Mouse (Mus musculus) kidney, adult 18-20 months (tissue): ENCODE data around the gene Gfm2.

Experiments used
- DNase-seq: peaks from one replicate; pipeline ENCODE4 v3.0.0; 2021

Gene Gfm2

DNA sequence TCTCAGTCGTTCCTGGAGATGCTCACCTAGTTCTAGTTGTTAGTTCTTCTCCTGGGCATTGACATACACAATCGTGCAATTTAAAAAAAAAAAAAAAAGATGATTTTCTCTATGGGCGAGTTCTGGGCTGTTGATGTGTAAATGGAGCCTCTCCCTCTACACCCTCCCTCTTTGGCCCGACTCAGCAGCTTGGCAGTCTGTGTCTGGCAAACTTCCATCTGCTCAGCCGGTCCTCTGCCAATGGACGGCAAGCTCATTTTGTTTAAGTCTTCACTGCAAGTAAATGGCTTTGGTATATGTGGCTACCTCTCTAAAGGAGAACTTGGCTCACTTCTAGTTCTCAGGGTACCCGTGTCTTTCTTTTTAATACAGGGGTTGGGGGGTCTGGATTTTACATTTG, 55.7 kb downstream of the Gfm2 start:
- DNase-seq, result peak; percentile 73

DNA sequence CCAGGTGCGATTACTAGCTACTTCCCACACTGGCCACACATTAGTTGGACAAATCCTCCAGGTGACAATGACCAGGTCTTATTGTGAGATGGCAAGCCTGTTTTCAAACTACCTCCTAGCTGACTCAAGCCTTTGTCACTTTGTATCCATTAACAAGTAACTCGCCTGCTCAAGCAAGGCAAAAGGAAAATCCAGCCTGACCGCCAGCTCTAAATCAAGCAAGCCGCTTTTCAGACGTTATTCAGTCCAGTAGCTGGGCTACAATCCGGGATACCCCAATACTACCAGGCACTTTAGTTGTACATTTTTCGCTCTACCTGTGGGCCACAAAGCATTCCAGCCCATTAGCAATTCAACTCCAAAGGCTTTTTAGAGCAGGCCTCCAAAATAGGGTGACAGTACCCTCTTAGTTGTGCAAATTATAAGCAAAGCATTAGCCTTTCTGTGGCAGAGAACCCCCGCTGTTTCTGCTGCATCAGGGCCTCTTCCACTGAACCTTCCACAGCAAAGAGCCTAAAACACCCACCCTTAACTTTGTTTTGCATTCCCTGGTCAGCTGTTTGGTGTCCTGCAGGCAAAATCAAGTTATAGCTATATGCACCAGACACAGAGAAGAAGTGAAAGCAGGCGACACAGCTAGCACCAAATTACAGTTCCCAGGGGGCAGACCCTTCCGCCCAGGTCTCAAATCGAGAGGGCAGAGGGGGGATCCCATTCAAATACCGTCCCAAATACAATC, 58.6 kb downstream of the Gfm2 start:
- no peak for DNase-seq

DNA sequence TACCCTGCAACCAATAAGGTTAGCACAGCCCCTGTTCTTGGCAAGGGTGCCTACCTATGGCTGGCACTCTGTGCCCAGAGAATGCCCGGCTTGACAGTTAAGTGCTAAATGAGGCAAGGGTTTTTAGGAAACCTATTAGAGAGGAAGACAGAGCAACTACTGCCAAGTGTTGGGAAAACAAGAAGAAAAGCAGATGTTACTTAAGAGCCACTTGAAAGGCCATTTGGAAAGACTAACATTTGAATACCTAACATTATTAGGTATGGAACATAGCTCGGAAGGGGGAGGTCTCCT, 59.1 kb downstream of the Gfm2 start:
- DNase-seq, result no peak

DNA sequence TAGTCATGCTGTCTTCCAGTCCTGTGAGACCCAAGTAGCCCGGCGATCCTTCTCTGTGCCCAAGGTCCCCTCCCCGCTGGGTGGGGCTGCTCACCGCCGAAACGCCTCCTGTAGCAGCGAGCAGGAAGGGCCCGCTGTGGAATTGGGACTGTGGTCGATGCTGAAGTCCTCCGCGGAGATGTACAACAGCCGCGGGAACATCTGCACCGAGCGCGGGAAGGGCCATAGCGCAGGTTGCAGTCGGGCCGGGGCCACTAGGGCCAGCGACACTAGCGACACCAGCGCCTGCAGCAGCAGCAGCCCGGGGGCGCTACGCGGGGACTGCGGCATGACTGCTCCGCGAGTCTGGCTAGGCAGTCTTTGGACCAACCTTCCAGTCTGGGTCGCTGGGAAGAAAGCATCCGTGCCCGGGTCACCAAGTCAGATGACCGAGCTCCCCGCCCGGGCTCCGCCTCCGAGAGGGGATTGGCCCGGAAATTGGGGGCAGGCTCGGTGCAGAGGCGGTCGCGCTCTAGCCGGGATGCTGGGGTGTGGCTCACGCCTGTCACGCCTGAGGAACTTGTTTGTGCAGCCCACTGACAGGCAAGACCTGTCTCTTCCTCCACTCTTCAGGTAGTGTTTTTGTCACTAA, 60.3 kb downstream of the Gfm2 start, which contains the start of gene Hexb:
Gene Hexb, minus strand, starts transcription at position 426 of the 631 bp plus-strand sequence.
- DNase-seq, result peak; percentile 95

- no peak for DNase-seq
These were observed 61.4 kb downstream of the Gfm2 start for GRCm38 (mm10) chr13:97199123-97199522.

GRCm38 (mm10) chr13:97201076-97201475, 63.3 kb downstream of the Gfm2 start:
- DNase-seq, result no peak

DNA sequence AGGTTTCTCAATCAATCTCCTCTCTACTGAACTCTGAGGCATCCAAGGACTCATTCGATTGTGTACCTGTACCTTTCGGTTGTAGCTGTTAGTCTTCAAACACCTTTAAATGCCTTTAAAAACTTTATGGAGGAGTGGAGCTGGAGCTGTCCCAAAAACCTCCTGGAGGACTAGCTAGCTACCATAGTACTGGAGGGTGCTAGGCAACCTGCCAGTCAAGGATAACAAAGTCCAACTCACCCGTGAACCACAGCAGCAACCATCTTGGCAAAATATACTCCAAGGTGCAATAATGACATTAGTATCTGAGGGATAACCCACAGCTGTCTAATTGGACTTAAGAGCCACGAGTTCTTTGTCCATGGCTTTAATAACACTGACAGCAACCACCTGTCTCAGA, 64.2 kb downstream of the Gfm2 start:
- DNase-seq, result peak; percentile 37

DNA sequence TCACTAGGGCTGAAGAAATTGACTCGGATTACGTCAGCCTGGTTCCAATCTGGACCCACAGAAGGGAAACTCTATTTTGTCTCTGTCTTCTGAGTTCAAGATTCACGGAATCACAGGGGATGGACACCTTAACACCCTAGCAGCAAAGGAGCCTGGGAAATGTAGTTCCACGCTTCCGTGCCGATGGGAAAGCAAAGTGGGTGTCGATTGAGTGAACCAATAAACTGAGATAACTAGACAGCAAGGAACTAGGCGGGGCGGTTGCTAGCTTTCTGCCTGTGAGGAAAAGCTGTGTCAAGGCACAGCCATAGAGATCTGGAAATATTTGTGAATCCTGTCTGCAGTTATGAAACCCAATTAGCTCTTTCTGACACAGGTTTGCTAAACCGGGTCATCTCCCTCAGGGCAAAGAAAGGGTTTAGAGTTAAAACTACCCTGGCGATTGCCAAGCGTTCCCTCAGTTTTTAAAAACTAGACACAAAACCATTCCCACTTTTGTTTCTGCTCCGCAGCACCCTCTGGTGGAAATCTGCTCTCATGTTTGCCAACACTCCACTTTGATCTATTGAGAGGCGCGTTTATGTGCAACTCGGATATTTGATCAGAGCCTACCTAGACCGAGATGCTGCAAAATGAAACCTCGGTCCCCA, 67.4 kb downstream of the Gfm2 start:
- peak; percentile 90 for DNase-seq

DNA sequence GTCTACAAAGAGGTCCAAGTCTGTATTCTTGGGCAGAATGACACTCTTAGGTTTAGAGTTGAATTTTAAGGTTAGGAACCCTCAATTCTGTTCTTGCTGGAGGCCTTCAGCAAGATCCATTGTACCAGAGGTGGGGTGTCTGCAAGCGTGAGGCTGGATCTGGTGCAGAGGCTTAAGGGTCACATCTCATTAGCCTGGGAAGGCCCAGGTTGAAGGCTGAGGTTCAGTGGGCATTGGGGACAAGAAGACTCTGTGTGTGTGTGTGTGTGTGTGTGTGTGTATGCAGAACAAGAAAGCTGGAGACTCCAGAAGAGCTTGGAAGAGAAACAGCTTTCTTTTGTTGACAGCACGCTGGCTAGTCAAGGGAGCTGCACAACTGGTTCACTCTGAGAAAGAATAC, 68.3 kb downstream of the Gfm2 start:
- DNase-seq, result no peak

- DNase-seq, result no peak
These were observed 69.9 kb downstream of the Gfm2 start for GRCm38 (mm10) chr13:97207472-97208111.

GRCm38 (mm10) chr13:97208112-97208478, 70.4 kb downstream of the Gfm2 start:
- no peak for DNase-seq

GRCm38 (mm10) chr13:97208500-97209010, 70.8 kb downstream of the Gfm2 start:
- no peak for DNase-seq

DNA sequence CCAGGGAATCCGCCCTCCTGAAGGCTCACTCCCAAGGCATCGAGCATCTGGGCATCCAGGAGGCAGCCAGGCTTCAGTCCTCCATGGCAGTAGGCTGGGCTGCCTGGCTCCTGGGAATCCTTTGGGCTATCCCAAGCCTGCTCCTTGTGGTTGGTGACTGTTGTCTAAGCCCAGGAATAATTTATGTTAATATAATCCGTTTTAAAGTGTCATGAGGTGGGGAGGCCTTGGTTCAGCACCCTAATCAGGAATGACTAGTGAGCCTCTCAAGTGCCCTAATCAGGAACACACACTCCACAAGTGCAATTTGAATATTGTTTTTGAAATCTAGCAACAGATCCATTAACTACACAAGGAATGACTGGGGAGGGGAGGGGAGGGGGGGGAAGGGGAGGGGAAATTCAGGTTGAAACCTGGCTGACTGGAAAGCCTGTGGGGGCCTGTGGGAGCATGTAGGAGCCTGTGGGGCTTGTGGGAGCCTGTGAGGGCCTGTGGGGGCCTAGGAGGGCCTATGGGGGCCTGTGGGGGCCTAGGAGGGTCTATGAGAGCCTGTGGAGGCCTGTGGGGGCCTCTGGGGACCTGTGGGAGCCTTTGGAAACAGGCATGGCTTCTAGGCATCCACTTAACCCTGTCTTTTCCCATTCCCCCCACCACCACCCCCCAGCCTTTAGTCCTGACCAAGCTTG, 77.0 kb downstream of the Gfm2 start:
- DNase-seq, result no peak

DNA sequence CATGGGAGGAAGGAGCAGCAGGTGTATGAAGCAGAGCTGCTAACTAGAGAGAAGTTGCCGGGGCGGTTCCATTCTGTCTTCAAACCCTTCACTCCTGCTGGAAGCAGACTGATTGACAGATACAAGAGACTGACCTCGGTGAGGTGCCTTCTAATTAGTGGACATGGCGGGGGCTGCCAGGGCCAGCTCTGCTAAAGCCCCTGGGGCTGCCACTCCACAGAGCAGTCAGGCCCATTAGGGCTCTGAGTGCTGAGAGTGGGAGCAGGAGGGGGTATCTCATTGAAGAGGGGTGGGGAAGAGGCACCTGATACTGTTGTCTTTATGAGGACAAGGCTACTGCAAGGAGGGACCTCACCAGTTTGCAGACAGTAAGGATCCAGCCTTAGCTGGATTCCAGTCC, 77.8 kb downstream of the Gfm2 start:
- DNase-seq, result no peak

GRCm38 (mm10) chr13:97216196-97216595, 78.5 kb downstream of the Gfm2 start:
- DNase-seq, result no peak

DNA sequence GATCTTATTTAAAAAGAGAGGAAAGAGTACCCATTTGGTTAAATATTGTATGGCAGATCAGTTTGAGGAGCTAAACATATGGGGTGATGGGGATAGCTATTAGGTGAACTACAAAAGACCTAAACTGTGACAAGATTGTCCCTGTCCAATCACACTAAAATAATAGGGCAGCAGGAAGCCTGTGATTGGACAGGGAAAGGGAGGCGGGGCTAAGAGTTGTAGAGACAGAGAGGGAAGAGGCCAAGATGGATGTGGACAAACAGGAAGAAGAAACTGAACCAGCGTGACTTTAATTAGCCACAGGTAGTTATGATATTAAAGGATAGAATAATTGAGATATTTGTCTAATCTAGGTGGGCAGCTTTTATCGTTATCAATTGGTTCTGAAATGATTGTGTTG, 82.3 kb downstream of the Gfm2 start:
- no peak for DNase-seq

DNA sequence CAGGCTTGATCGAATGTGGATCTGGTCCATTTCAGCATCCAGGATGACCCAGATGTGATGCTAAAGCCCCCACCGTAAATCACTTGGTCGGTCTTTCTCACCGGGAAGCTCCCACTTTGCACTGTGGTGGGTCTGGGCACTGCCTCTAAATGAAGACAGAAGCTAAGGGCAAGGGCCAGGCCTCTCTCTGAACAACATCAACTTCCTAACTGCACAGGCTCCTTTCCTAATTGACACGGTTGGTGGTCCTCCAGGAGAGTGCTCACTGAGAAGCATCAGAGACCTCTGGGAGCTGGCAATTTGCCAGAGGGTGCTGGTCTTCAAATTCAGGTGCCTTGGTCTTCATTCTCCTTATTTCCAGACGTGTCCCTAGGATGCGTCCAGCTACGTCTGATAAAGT, 86.1 kb downstream of the Gfm2 start:
- no peak for DNase-seq

DNA sequence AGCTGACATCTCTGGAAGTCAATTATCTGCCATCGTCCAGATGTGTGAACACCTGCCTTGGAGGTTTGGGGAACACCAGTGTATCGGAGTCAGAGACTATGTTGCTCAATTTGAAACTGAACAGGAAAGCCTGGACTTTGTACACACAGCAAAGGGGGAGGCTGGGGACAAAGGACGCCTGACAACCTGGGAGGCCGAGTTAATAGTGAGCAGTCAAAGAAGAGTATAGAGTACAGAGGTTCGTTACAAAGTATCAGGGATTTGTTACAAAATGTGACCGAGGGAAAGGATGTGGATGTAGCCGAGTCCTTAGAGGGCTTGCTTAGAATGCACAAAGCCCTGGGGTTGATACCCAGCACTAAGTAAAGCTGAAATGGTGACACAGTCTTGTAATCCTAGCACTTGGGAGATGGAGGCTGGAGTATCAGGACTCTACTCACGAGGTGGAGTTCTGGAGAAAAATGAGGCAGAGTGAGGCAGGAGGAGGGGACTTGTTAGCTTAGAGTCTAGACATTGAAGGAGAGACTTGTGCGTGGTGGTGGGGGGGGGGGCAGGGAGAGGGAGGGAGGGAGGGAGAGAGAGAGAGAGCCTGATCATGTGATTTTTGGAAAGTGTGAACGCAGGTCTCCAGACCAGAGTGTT, 86.7 kb downstream of the Gfm2 start:
- peak; percentile 58 for DNase-seq

DNA sequence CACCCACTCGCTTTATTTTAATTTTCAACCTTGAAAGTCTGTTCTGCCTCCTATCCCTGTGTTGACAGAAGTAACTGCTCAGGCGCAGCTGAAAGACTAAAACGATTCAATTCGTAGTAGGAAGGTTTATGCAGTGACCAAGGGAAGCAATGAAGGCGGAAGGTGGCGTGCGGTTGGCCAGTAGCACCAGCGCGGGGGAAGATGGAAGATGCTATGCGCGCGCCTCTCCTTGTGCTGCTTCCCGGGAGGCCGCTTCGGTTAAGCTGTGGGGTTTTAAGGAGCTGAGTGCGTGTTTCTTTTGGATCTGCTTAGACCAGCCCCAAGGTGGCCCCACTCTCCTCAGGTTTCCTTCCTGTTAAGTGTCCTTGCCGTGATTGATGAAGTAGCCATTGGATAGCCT, 87.4 kb downstream of the Gfm2 start:
- no peak for DNase-seq

GRCm38 (mm10) chr13:97227795-97228194, 90.1 kb downstream of the Gfm2 start:
- no peak for DNase-seq

- no peak for DNase-seq
These were observed 92.4 kb downstream of the Gfm2 start for GRCm38 (mm10) chr13:97230101-97230500.
